Mouse (Mus musculus) midbrain, embryonic 14.5 days (tissue): ENCODE measurements at regions not wholly inside any gene's neighbourhood (a gene's known extent, or its start where the extent isn't known, plus 50 kb on each side); places are given as distances from the start of the nearest gene placed in this dataset.

Experiments used
- ATAC-seq: fragments of 200-750 bp; cut with Nextera tagmentation; 2 replicates; pipeline ENCODE4 v1.8.0; 2017; ENCODE audit warnings: moderate number of reproducible peaks, moderate library complexity; ENCODE audit not compliant: low FRiP score, low TSS enrichment
- DNase-seq: peaks from one replicate; pipeline ENCODE4 v3.0.0-alpha.2; 2015
- H3K27ac ChIP-seq: fragments of 300-500 bp; sonication (generic); replicated peaks from 2 replicates; pipeline ENCODE4 v1.5.1; 2014; ENCODE audit warnings: mild to moderate bottlenecking, low read depth, low read length, moderate library complexity
- H3K27me3 ChIP-seq: fragments of 300-500 bp; sonication (generic); 2 replicates; pipeline ENCODE4 v1.6.1; 2014; ENCODE audit warnings: low read length, control low read depth, mixed read lengths; ENCODE audit not compliant: control insufficient read depth, insufficient read depth
- H3K36me3 ChIP-seq: fragments of 300-500 bp; sonication (generic); 2 replicates; pipeline ENCODE4 v1.6.1; 2014; ENCODE audit warnings: low read length, control low read depth; ENCODE audit not compliant: control insufficient read depth, insufficient read depth
- H3K4me1 ChIP-seq: fragments of 300-500 bp; sonication (generic); 2 replicates; pipeline ENCODE4 v1.6.1; 2014; ENCODE audit warnings: mild to moderate bottlenecking, antibody characterized with exemption, low read length, control low read depth; ENCODE audit not compliant: control insufficient read depth, insufficient read depth
- H3K4me2 ChIP-seq: fragments of 300-500 bp; sonication (generic); 2 replicates; pipeline ENCODE4 v1.6.1; 2014; ENCODE audit warnings: mild to moderate bottlenecking, low read length, moderate library complexity
- H3K4me3 ChIP-seq: fragments of 300-500 bp; sonication (generic); replicated peaks from 2 replicates; pipeline ENCODE4 v1.5.1; 2014; ENCODE audit warnings: low read depth, low read length
- H3K9ac ChIP-seq: fragments of 300-500 bp; sonication (generic); replicated peaks from 2 replicates; pipeline ENCODE4 v1.6.1; 2014; ENCODE audit warnings: mild to moderate bottlenecking, low read length, moderate library complexity
- H3K9me3 ChIP-seq: fragments of 300-500 bp; sonication (generic); 2 replicates; pipeline ENCODE4 v1.6.1; 2016; ENCODE audit warnings: low read length, control low read depth, mixed read lengths; ENCODE audit not compliant: control insufficient read depth
- whole genome bisulfite sequencing: fragments of 180-500 bp; shearing (Covaris S2); extraction: QIAGEN DNeasy Blood & Tissue Kit; methylation state at CpG from one replicate; pipeline ENCODE4 v1.1.7; 2014; 5-methylcytosine and 5-hydroxymethylcytosine counted together

DNA sequence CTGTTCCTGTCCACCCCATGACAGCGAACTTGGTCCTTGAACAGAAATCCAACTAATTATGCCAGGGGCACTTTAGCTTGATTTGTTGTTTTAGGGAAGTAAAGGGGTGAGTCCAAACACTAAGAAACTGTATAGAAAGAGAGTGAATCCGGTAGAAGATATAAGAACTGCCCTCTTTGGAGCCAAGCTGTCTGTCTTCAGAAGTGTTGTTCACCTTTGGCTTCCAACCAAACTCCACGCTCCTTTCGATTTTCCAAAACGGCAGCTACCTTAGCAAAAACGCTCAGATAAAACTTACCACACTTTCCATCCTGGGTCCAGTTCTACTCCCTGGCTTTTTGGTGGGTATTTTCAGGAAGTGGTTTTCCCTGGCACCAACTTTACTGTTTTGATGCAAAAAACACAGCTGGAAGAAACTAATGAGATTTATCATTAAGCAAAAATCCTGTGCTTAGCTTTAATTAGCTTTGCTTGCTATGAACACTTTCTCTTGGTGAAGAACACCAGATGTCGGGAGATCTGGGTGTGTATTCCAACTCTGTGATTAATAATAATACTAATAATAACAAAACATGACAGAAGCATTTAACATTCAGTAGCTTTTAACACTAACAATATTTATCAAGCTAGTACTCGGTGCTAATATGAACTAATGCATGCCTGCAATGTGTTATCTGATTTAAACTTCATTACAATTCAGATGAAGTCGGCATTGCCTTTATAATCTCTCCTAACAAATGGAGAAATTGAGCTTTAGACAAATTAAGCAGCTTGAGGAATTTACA lies 365.3 kb downstream of the Ets1 start:
- DNase-seq (no peak), ATAC-seq (no peak)
- Histone ChIP-seq H3K4me2 (no peak overlapping the region), H3K4me3 (no peak overlapping the region), H3K9ac (no peak overlapping the region), H3K36me3 (no peaks in the 10 kb centered on the region), H3K9me3 (no peaks in the 10 kb centered on the region), H3K4me1 (no peaks in the 10 kb centered on the region), H3K27me3 (no peaks in the 10 kb centered on the region), H3K27ac (no peak overlapping the region)
- WGBS: 76% methylated on average over 9 of the region's 9 CpGs

- H3K4me3 ChIP-seq: no peak overlapping the region
- no peak for ATAC-seq
- no peak overlapping the region for H3K27ac ChIP-seq
- no peaks in the 10 kb centered on the region for H3K9me3 ChIP-seq
- WGBS: 93% methylated on average over 1 of the region's 1 CpGs
- no peaks in the 10 kb centered on the region for H3K27me3 ChIP-seq
- no peak for DNase-seq
- no peak overlapping the region for H3K4me2 ChIP-seq
- H3K9ac ChIP-seq: no peak overlapping the region
- no peaks in the 10 kb centered on the region for H3K4me1 ChIP-seq
- H3K36me3 ChIP-seq: no peaks in the 10 kb centered on the region
Measured at GRCm38 (mm10) chr9:33003880-33004279, 367.9 kb downstream of the Ets1 start.

DNA sequence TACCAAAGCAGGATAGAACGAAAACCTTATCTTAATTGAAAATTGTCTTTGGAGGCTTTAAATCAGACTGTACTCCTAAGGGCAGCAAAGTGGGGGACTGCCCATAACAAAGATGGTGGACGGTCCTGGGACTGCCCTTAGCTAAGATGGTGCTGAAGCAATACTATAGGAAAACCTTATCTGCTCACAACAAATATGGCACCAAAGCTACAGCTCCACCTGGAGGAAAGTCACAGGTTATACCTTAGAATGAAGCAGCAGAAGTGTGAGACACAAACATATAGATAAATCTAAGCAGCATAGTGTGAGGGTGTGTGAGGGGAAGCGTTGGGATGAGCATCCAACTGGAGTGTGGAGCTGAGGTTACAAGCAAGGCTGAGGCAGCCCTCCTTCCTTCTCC lies 368.5 kb downstream of the Ets1 start:
- DNase-seq (no peak), ATAC-seq (no peak)
- no peak overlapping the region for H3K4me2 ChIP-seq
- WGBS: 94% methylated on average over 3 of the region's 3 CpGs
- H3K9me3 ChIP-seq: no peaks in the 10 kb centered on the region
- H3K4me1 ChIP-seq: no peaks in the 10 kb centered on the region
- no peaks in the 10 kb centered on the region for H3K27me3 ChIP-seq
- no peak overlapping the region for H3K9ac ChIP-seq
- H3K4me3 ChIP-seq: no peak overlapping the region
- no peaks in the 10 kb centered on the region for H3K36me3 ChIP-seq
- no peak overlapping the region for H3K27ac ChIP-seq

DNA sequence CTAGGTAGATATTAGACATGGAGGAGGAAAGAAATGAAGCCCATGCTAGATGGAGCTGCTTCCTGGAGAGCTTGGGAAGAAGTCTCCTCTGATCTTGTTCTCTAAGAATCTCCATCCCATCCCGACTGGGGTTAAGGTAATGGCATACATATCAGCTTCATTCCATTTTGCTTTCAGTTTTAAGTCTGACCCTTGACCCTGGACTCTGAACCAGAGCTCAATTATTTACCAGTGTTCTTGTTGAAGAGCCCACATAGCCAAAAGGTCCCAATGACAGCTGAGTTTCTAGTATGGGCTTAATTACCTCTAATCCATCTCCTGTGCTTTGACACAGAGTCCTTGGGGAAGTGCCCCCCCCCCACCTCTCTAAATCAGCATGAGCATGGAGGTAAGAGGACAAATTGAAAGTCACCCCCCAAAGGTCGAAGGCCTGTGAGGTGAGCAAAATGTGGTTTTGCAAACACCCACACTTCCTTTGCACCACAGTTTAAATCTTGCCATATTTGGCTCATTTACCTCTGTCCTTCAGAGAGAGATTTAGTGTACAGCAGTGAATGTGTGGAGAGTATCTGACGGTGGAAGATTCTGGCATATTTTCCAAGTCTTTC lies 371.5 kb downstream of the Ets1 start:
- ATAC-seq (no peak), DNase-seq (no peak)
- H3K4me2 ChIP-seq: no peak overlapping the region
- H3K27ac ChIP-seq: no peak overlapping the region
- H3K4me1 ChIP-seq: no peaks in the 10 kb centered on the region
- no peaks in the 10 kb centered on the region for H3K27me3 ChIP-seq
- H3K4me3 ChIP-seq: no peak overlapping the region
- no peaks in the 10 kb centered on the region for H3K36me3 ChIP-seq
- 89% methylated on average over 3 of the region's 3 CpGs for WGBS
- H3K9me3 ChIP-seq: no peaks in the 10 kb centered on the region
- no peak overlapping the region for H3K9ac ChIP-seq

GRCm38 (mm10) chr9:33011241-33011640 lies 375.2 kb downstream of the Ets1 start:
- ATAC-seq (no peak), DNase-seq (no peak)
- Histone ChIP-seq H3K9ac (no peak overlapping the region), H3K4me1 (no peaks in the 10 kb centered on the region), H3K27ac (no peak overlapping the region), H3K36me3 (no peaks in the 10 kb centered on the region), H3K9me3 (no peaks in the 10 kb centered on the region), H3K4me2 (no peak overlapping the region), H3K27me3 (no peaks in the 10 kb centered on the region), H3K4me3 (no peak overlapping the region)

DNA sequence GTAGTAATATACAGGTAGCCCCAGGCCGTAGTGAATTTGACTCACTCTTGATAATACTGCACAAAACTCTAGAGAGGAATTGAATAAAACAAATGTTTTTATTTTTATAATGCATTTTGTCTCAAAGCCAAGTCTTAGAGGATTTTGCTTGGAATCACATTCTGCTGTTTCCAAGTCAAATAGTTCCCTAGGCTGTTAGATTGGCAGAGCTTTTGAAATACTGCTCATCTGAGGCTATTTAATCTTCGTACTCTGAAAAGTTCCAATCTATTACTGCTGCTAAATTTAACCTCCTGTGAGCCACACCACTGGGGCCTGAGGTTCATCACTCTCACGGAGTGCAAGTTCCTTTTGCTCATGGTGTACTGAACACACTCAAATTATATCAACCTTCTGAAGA lies 399.4 kb downstream of the Ets1 start:
- DNase-seq: no peak
- no peak overlapping the region for H3K9ac ChIP-seq
- H3K4me2 ChIP-seq: no peak overlapping the region
- H3K4me1 ChIP-seq: no peaks in the 10 kb centered on the region
- 85% methylated on average over 3 of the region's 3 CpGs for WGBS
- ATAC-seq: no peak
- H3K27me3 ChIP-seq: no peaks in the 10 kb centered on the region
- H3K27ac ChIP-seq: no peak overlapping the region
- no peak overlapping the region for H3K4me3 ChIP-seq
- H3K9me3 ChIP-seq: no peaks in the 10 kb centered on the region
- no peaks in the 10 kb centered on the region for H3K36me3 ChIP-seq

GRCm38 (mm10) chr9:33039221-33039790 lies 403.3 kb downstream of the Ets1 start:
- H3K9me3 ChIP-seq: no peaks in the 10 kb centered on the region
- H3K4me3 ChIP-seq: no peak overlapping the region
- no peak for ATAC-seq
- no peak overlapping the region for H3K9ac ChIP-seq
- no peak overlapping the region for H3K4me2 ChIP-seq
- DNase-seq: no peak
- 81% methylated on average over 4 of the region's 4 CpGs for WGBS
- H3K36me3 ChIP-seq: no peaks in the 10 kb centered on the region
- H3K27ac ChIP-seq: no peak overlapping the region
- H3K27me3 ChIP-seq: no peaks in the 10 kb centered on the region
- no peaks in the 10 kb centered on the region for H3K4me1 ChIP-seq

DNA sequence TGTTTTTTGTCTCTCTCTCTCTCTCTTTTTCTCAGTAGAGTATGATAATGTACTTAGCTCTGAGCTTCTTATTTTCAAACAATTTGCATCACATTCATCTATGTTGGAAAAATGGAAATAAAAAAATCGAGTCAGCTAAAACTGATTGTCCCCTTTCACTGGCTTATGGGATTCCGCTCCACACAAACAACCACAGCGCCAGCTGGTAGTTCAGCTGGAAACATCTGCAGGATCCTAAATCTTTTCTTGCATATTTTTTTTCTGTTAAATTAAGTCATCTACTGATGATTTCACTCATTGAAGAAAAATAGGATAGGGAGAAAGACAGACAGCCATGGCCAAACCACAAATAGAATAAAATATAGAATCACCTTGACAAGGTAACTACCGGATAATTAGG lies 414.8 kb downstream of the Ets1 start:
- WGBS: 89% methylated on average over 4 of the region's 4 CpGs
- H3K4me1 ChIP-seq: no peaks in the 10 kb centered on the region
- H3K27ac ChIP-seq: no peak overlapping the region
- no peaks in the 10 kb centered on the region for H3K27me3 ChIP-seq
- DNase-seq: no peak
- H3K9me3 ChIP-seq: no peaks in the 10 kb centered on the region
- ATAC-seq: no peak
- H3K4me2 ChIP-seq: no peak overlapping the region
- no peaks in the 10 kb centered on the region for H3K36me3 ChIP-seq
- no peak overlapping the region for H3K4me3 ChIP-seq
- no peak overlapping the region for H3K9ac ChIP-seq
